In the genomic region with DNA sequence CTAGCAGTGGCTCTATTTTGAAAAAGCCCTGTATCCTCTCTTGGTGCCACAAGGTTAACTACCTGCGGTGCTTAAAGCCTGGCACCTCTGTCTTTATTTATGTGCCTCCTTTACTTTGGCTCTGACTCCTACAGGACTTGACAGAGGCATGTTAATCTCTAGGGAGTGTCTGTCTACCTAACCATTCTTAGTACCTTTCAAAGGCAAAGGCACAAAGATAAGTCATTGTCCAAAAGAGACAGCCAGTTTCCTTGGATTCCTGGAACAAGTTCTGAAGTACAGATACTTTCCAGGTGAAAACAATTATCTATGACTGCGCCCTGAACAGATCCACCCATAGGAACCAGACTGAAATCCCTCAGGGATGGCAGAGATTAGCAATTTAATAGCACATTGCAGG, we compare ENCODE assay signal across 16 mouse cellular contexts.
"Had no signal": no experiment of that assay in that cellular context is flagged by ENCODE, and none has a peak within 500 bp of the region (broad histone marks: within the 10 kb centered on the region; RNA-seq: fewer than 3 reads in every experiment).

No protein-coding gene starts in this region.

- H3K4me2 ChIP-seq: neural tube, embryonic 13.5 days; neural tube, embryonic 15.5 days; stomach, embryonic 15.5 days had no signal

- H3K27ac ChIP-seq: neural tube, embryonic 13.5 days; neural tube, embryonic 15.5 days; stomach, embryonic 15.5 days; stomach, postnatal 0 days had no signal

- H3K9me3 ChIP-seq: neural tube, embryonic 15.5 days; stomach, embryonic 15.5 days had no signal

- H3K36me3 ChIP-seq: neural tube, embryonic 13.5 days; neural tube, embryonic 15.5 days; stomach, embryonic 15.5 days had no signal

- H3K4me1 ChIP-seq: neural tube, embryonic 13.5 days; neural tube, embryonic 15.5 days; stomach, embryonic 15.5 days had no signal

- DNase-seq: retina, postnatal 1 day; right cerebral cortex, adult 18-20 months; right cerebral cortex, postnatal 14 days; right cerebral cortex, postnatal 25 days; right cerebral cortex, postnatal 4 days; spleen, adult 18-20 months; thymus, adult 18-20 months; thymus, adult 2 months; thymus, postnatal 14 days; thymus, postnatal 25 days; thymus, postnatal 36 days; thymus, postnatal 4 days had no signal

- H3K27me3 ChIP-seq: neural tube, embryonic 13.5 days; neural tube, embryonic 15.5 days; stomach, embryonic 15.5 days had no signal

- H3K4me3 ChIP-seq: neural tube, embryonic 13.5 days; neural tube, embryonic 15.5 days; stomach, embryonic 15.5 days had no signal

- H3K9ac ChIP-seq: neural tube, embryonic 13.5 days; neural tube, embryonic 15.5 days; stomach, embryonic 15.5 days had no signal
